Mouse (Mus musculus) fat pad, adult 2 months (tissue): Measurements from ENCODE around the gene Klrb1f.
"Not testable (repeated sequence)": the region's sequence is repeated elsewhere in the genome, so short reads cannot be mapped to it uniquely, and the experiment has no call there.

Source experiments
- DNase-seq: peaks from one replicate; pipeline ENCODE4 v3.0.0-alpha.2; 2011; ENCODE audit warnings: low read depth, low spot score; ENCODE audit errors: extremely low read depth

Klrb1f gene

DNA sequence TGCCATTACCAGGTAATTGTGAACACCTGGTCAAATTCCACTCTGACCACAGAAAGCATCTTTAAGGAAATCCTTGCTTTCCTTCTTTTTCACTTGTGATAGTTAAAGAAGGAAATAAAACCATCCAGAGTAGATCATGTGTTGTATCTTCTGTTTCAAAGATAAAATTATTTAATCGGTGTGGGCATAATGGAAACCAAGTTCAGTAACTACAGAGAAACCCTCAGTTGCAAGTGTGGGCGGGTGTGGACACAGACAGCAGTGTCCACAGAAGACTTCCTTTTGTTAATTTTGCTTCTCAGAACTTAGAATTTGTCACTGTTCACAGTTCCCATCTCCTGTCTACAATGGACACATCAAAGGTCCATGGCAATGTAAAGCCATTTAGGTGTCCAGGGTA is at the start of gene Klrb1f:
Gene Klrb1f (plus strand): TSS at position 301 of the 400 bp plus-strand sequence.
- no peak for DNase-seq

DNA sequence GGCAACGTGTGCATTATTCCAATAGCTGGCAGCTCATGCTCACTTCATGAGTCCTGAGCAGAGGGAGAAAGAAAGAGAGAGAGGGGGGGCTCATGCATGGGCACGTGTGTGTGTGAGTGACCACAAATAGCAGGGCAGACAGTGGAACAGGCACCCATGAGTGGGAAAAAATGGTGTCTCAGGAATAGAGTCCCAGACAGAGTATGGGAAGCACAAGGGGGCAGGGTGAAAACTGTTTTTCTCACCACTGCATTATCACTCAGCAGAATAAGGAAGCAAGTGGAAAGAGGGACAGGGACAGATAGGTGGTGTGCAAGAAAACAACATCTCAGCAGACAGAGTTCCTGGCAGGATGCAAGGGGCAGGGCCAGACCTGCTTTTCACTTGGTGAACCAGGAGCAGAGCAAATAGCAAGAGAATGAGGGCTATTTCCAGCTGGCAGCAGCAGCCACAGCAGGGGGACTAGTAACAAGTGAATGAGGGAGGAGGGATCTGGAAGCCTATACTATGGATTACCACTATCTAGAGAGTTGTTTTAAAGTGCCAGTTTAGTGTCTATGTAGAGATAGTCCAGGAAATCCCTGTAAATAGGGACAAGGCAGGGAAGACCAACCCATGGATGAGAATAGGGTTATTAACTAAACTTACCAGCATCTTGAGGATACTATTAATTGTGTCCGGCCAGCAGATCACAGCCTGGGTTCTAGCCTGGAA is 49.5 kb upstream of the Klrb1f start:
- DNase-seq = no peak

DNA sequence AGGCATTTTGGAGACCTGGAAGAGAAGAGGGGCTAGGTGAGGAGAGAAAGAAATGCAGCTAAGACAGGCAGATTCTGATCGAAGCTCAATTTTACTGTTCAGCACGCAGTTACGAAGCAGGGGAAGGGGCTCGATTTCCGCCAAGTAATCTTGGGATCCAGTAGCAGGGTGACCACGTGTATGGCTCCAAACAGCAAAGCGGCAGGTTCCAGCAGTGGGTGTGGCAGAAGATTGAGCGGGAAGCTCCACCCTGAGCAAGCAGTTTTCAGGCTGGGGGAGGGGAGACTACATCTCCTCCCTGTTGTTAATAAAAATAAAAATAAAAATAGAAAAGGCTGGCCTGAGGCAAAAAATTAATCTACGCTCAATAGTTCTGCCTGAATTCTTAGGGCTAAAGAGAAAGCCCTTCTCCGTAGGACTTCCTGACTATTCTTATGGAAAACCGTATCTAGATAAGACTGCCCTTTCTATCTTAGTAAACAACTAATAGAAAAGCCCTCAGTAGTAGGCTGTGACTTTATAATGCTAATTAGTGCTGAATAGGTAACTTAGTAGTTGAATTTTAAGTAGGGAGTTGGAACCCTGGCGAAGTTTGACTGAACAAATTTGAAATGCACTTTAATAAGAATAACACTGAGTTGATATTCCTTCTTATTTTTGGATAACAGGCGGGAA is 48.8 kb upstream of the Klrb1f start:
- DNase-seq = no peak

DNA sequence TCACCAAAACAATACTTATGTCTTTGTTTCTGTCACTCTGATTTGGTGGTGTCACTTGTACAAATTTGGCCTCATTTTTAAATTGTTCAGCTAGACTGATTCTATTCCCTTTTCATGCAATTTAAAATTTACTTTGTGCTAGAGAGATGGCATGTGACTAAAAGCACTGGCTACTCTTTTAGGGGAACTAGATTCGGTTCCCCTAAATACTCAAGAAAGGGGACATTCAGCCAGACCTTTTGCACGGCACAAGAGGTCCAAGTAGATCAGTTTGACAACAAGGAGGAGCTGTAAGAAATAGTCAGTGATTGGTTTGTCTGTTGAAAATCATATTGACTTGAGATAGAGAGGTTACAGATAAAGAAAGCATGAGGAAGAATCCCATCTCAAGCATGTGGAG is 44.3 kb upstream of the Klrb1f start:
- DNase-seq = no peak

DNA sequence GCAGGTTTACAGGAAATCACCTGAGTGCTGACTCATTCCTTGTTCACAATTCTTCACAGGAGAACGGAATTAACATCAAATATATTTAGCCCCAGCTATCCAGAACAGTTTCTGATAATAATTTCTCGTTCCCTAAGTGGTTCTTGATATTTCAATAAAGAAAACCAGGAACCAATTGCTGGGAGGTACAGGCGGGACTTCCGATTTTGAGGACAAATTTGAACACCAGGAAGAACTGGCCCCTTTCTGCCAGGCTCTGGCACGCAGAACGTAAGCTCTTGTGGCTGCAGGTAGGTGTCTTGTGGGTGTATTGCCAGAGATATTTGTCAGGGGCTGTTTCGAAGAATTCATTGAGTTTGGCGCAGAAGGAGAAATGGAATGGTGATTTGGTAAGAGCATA is 37.1 kb upstream of the Klrb1f start:
- DNase-seq = peak; percentile 31

DNA sequence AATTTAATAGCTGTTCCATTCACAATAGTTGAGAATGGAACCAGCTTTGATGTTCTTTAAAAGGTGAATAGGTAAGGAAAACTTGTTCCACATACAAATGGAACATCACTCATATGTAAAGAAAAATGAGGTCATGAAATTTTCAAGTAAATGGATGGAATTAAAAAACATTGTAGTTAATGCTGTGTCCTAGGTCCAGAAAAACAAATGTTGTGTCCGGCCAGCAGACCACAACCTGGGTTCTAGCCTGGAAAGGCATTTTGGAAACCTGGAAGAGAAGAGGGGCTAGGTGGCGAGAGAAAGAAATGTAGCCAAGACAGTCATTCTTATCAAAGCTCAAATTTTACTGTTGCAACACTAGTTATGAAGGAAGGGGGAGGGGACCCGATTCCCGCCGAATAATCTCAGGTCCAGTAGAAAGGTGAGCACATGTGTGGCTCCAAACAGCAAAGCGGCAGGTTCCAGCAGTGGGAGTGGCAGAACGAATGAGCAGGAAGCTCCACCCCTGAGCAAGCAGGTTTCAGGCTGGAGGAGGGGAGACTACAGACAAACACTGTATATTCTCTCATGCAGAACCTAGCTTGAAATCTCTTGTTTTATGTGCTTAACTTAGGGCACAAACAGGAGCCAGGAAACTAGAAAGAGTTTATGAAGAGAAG is 35.7 kb upstream of the Klrb1f start:
- DNase-seq = not testable (repeated sequence)

DNA sequence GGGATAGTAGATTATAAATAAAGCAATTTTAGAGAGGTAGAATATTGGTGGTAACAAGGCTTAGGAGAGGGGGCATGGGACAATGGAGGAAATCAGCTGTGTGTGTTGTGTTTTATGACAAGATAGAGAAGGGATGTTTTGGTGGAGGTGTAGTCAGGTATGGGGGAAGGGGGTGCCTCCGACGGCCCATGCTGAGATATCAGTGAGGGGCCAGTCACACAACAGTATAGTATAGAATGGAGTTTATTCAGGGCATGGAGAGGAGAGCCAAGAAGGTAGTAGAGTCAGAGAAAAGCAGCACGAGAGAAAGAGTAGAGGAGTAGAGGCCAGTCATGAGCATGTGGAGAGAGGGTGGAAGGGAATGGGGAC is 35.2 kb upstream of the Klrb1f start:
- no peak for DNase-seq

DNA sequence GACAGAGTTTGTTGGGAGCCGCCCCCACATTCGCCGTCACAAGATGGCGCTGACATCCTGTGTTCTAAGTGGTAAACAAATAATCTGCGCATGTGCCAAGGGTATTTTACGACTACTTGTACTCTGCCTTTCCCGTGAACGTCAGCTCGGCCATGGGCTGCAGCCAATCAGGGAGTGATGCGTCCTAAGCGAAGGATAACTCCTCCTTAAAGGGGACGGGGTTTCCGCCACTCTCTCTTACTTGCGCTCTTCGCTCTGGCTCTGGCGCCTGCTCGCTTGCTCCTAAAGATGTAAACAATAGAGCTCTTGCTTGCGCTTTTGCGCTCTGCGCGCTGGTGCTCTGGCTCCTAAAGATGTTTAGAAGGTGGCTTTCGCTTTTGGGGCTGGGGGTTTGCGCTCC is 33.7 kb upstream of the Klrb1f start:
- DNase-seq = not testable (repeated sequence)

DNA sequence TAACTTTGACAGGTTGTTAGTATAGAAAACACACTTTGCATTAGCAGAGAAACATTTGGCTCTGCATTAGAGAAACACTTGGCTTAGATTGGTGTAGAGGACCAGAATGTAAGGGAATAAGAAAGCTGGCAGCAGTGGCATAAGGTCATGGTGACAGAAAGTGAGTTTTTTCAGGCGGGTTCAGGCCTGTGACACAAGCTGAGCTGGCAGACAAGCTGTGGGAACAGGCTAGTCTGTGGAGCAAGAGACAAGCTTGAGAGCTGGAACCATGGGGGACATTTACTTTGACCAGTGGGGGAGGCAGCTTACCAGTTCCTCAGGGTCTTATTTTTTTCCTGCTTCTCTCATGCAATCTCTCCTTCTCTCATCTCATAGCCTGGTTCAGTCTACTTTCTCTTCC is 32.7 kb upstream of the Klrb1f start:
- no peak for DNase-seq

DNA sequence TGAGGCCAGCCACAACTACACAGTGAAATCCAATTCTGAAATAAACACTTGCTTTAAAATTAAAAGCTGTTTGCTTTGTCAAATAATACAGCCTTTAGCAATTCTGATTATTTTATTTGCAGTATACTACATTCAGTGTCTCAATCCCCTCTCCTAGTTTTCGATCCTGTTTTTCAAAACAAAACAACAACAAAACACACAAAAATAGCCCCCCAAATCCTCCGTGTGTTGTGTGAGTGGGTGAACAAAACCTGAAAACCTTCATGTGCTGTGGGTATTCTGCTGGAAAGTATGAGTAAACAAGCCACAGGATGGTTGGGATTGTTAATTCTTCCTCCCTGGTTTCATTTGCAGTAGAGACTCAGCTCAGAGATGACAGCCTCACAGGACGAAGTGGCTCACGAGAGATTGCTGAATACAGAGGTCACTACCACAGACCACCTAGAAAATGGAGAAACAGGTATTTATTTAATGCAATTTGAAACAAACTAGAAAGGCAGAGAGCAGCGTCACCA is 31.9 kb upstream of the Klrb1f start:
- DNase-seq = no peak

DNA sequence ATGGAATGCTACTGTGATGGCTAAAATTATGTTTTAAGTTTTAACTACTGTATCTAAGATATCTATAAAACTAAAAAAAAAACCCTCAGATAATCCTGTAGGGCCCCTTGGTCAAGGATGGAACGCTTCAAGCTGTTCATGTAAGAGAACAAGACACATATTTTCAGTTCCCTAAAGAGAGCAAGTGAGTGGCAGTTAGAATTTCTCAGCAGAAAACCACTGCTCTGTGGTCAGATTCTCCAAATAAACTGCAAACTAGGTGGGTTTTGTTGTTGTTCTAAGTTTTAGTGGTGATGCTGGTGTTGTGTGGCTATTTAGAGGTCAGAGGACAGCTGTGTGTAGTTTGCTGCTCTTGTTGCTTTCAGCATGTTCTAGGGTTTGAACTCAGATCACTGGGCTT is 31.3 kb upstream of the Klrb1f start:
- no peak for DNase-seq

DNA sequence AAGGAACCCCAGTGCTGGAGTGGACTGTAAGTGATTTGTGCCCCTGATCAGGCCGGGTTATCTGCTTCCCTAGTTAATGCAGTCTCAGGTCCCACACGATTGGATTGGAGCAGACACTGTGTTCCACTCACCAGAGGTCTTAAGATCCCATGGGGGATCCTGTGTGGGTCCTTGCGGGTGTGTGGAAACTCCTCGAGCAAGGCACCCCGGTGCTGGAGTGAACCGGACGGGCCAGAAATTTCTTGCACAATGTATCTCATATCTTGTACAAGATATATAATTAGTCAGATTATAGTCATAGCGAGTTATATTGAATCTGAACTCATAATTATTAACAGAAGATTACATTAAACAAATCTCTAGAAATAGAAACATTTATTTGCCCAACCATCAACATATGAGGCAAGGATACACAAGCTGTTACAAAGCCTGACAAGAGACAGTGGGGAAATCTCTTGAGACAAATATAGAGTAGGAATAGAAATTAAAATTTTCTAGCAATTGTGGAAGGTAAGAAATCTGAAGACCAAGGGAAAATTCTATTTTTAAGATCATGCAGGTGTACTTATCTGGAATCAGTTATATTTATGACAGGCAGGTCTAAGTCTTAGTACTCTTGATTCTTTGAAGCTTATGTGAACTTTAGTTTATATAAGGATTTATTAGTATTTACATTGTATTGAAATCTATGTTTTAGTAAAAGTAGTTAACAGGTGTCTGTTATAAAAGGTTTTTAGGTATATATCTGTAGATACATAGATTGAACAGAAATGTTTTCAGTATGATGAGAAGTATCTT is 18.1 kb upstream of the Klrb1f start:
- no peak for DNase-seq

DNA sequence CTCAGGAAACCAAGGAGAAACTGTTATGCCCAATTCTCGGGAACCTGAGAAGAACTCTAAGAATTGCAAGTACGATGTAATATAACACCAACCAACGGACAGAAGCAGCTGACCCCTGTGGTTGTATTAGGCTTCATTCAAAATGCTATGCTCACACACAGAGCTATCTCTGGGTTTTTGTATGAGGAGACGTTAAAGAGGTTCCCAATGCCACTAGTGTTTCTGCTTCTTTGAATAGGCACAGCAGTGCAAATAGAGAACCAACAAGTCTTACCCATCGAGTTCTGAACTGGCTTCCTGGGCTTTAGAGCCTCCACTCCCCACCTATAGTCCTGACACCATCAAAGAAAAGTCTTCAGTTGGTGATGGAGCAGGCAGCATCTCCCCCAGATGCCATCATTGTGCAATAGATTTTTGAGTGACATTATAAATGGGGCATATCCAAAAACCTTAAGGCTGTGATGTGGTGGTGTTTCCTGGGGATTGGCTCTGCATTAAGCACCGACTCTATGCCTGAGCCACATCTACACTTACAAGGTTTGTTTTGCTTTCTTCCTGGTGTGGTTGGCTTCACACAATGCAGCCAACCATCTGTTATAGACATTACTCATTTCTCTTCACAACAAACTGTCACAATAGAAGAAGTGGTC is 15.4 kb upstream of the Klrb1f start:
- no peak for DNase-seq

DNA sequence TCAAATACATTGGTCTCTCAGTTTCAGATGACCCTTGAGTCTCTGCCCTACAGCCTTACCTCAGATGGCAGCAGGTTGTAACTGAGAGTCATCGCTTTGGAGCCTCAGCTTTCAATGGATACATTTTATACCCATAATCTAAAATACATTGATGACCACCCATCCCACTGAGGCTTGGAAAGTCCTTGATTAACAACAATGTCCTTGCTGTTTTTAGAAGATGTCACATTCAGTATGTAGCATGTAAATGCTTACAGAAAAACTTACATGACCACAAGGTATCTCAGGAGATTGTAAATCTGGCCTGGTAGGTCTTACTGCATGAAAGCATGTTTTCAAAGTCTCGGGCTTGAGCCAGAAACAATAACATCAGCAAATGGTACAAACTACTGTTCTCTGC is 14.7 kb upstream of the Klrb1f start:
- no peak for DNase-seq

DNA sequence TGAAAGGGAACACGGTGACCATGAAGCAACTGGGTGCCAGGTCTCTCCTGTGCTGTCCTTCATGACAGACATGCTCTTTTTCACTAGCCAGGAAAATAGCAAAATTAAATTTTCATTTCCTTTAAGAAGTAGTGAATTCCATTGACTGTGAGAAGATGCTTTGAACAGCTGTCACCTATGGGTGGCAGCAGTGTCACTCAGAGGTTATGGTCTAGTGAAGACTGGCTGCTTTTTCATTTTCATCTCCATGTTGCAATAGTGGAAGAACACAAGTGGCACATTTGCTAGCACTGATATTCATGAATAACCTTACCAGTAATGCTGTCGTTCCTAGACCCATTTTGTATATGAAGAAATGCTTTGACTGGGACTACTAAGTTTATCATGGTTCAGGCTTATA is 12.3 kb upstream of the Klrb1f start:
- no peak for DNase-seq

DNA sequence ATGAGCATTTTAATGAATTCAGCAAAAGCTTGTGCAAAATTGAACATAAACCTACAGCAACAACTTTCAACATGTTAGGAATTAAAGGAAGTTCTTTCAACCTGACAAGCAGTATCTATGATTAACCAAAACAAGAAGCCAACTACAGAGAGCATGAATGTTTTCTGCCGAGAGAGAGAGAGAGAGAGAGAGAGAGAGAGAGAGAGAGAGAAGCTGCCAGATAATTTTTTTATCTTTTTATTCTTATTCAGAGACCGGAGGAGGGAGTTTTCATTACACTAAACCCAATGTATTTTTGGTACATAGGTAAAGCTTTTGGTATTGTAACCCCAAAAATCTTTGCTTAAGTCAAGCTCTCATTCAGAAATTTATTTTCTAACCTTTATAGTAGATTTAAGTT is 10.7 kb upstream of the Klrb1f start:
- DNase-seq = no peak

DNA sequence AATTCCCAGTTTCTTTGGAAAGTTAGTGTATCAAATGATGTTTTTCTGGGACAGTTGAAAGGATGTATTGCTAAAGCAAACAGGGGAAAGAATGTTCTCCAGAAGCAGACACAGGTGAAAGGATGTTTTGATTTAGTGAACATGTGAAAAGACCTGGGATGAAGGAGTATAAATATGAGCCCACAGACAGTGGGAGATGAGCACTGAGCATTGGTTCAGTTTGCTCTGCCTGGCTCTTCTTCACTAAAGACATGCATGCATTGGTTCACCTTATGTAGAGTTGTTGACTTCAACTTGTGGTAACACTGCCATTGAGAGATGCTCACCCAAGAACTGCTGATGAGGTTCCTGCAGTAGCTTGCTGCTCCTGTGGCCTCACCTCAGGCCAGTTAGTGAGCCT is 9.4 kb upstream of the Klrb1f start:
- no peak for DNase-seq

DNA sequence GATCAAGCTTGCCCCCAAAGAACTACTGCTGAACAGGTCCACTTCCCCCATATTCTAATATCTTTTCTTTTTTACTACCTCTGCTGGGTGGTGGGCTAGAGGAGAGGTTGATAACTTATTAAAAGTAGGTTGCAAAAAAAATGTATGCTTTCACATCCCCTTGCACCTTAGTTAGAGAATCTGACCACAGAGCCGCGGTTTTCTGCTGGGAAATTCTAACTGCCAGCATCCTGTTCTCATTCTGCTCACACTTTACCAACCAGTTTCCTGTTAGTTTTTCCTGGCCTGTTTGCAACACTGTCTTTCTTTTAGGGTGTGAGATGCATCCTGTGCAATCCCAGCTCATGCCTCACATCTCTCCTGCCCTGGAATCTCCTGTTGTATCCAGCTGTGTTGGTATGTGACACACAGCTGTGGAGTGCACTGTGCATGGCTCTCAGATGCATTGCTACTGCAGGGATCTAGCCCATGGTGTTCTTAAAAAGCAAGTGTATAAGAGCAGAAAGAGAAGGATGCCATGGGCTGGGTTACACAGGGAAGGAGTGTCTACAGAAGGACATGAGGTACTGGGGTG is 8.7 kb upstream of the Klrb1f start:
- no peak for DNase-seq

DNA sequence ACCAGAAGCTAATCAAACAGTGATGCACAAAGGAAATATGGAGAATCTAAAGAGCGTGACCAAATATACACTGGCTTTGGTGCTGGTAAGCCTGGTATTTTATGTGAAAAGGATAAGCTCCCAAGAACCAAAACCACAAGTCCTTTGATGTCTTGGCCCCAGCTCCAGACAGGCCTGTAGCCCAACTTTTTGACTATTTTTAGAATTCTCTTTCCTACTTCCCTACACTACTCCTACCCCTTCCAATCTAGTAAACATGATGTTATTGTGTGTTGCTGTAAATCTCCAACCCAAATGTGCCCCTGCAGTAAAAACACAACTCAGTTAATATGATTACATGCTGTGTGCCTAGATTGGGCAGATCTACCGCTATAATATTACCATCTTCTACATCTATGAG is 4.2 kb upstream of the Klrb1f start:
- no peak for DNase-seq

DNA sequence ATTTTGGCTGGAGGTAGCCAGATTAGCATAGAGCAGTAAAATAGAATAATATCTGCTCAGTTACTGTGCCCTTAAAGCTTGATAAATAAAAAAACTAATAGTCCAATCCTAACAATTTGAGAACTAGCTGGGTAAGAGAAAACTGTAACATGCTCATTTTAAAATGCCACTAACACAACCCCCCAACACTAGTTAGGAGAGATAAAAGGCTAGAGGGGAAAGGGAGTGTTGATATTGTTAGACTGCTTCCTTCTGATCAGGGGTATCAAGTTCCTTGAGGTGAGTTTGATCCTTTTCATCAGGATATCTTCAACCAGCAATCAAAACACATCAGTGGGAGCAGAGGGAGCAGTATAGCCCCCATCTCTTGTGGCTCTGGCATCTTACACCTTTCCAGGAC is 3.2 kb upstream of the Klrb1f start:
- no peak for DNase-seq

DNA sequence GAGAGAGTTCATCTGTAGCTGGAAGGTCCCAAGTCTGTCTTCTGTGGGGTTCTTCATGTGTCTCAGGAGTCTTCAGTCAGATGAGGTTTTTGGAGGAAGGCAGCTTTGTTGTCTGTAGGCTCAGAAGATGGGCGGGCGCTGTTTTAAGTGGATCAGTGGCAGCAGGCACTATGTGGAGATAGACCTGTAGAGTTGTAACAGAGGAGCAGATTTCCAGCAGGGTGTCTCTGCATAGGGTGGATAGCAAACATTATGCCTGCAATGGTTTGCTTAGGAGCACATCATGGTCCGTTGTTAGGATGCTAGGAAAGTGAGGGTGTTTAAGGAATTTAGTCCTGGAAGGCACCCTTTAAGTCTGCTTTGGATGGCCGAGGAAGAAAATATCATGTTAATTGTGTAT is 2.7 kb downstream of the Klrb1f start:
- DNase-seq = no peak
